Mouse (Mus musculus): ENCODE measurements around the gene Plekhg2.
A peak's percentile ranks its signal among the peaks of the same experiment; 100 is the strongest.
"Not testable (repeated sequence)": the region's sequence is repeated elsewhere in the genome, so short reads cannot be mapped to it uniquely, and the experiment has no call there.

Gene Plekhg2

GRCm38 (mm10) chr7:28372251-28373108 is at the start of gene Plekhg2:
TSS of gene Plekhg2 (minus strand) at chr7:28372599.
- DNase-seq, result peak; percentile 92

- DNase-seq, result no peak
Observed at GRCm38 (mm10) chr7:28419416-28419815, 47.0 kb upstream of the Plekhg2 start.

GRCm38 (mm10) chr7:28418096-28418670 is 45.8 kb upstream of the Plekhg2 start:
- DNase-seq, result no peak

- no peak for DNase-seq
Observed at GRCm38 (mm10) chr7:28417368-28417767, 45.0 kb upstream of the Plekhg2 start.

- no peak for DNase-seq
Observed at GRCm38 (mm10) chr7:28412826-28413225, 40.4 kb upstream of the Plekhg2 start.

GRCm38 (mm10) chr7:28410841-28411475 is 38.6 kb upstream of the Plekhg2 start:
- DNase-seq, result no peak

GRCm38 (mm10) chr7:28401942-28402341 is 29.5 kb upstream of the Plekhg2 start:
- DNase-seq, result no peak

- no peak for DNase-seq
Observed at GRCm38 (mm10) chr7:28401030-28401429, 28.6 kb upstream of the Plekhg2 start.

GRCm38 (mm10) chr7:28398696-28399340 is 26.4 kb upstream of the Plekhg2 start:
- DNase-seq, result no peak

GRCm38 (mm10) chr7:28398000-28398399 is 25.6 kb upstream of the Plekhg2 start:
- DNase-seq, result no peak

- DNase-seq, result no peak
Observed at GRCm38 (mm10) chr7:28395425-28395824, 23.0 kb upstream of the Plekhg2 start.

GRCm38 (mm10) chr7:28393272-28393951 is 21.0 kb upstream of the Plekhg2 start:
- no peak for DNase-seq

GRCm38 (mm10) chr7:28392429-28393271 is 20.3 kb upstream of the Plekhg2 start, which contains the start of the genes Med29 and Paf1:
TSS of gene Med29 (minus strand) at chr7:28392708.
TSS of gene Paf1 (plus strand) at chr7:28392951.
- DNase-seq, result peak; percentile 96

- DNase-seq, result no peak
Observed at GRCm38 (mm10) chr7:28390331-28390730, 17.9 kb upstream of the Plekhg2 start.

- DNase-seq, result not testable (repeated sequence)
Observed at GRCm38 (mm10) chr7:28387384-28387783, 15.0 kb upstream of the Plekhg2 start.

- not testable (repeated sequence) for DNase-seq
Observed at GRCm38 (mm10) chr7:28386877-28387276, 14.5 kb upstream of the Plekhg2 start.

GRCm38 (mm10) chr7:28386462-28386861 is 14.1 kb upstream of the Plekhg2 start:
- DNase-seq, result peak; percentile 64

GRCm38 (mm10) chr7:28386007-28386406 is 13.6 kb upstream of the Plekhg2 start:
- no peak for DNase-seq

- no peak for DNase-seq
Observed at GRCm38 (mm10) chr7:28385196-28385595, 12.8 kb upstream of the Plekhg2 start.

GRCm38 (mm10) chr7:28384162-28384561 is 11.8 kb upstream of the Plekhg2 start:
- no peak for DNase-seq

- DNase-seq, result no peak
Observed at GRCm38 (mm10) chr7:28383606-28384005, 11.2 kb upstream of the Plekhg2 start.

GRCm38 (mm10) chr7:28382981-28383396 is 10.6 kb upstream of the Plekhg2 start:
- DNase-seq, result no peak
